Mouse (Mus musculus): ENCODE measurements at regions not wholly inside any gene's neighbourhood (a gene's known extent, or its start where the extent isn't known, plus 50 kb on each side); places are given as distances from the start of the nearest gene placed in this dataset.

DNA sequence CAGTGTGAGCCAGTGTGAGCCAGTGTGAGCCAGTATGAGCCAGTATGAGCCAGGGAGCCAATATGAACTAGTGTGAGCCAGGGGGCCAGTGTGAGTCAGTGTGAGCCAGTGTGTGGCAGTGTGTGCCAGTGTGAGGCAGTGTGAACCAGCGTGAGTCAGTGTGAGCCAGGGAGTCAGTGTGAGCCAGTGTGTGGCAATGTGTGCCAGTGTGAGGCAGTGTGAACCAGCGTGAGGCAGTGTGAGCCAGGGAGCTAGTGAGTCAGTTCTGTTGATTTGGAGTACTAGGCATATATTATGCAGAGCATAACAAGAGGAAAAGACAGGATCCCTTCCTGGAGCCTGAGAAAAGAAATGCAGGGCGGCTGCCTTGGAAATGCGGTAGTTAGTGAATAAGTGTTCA lies 82.7 kb upstream of the Zfhx3 start:
- no peak for DNase-seq (ENCODE audit: low spot score in 2 of 2)

- DNase-seq (ENCODE audit: low spot score in 2 of 2), result no peak
These were observed 82.2 kb upstream of the Zfhx3 start for GRCm38 (mm10) chr8:107860251-107860650.

DNA sequence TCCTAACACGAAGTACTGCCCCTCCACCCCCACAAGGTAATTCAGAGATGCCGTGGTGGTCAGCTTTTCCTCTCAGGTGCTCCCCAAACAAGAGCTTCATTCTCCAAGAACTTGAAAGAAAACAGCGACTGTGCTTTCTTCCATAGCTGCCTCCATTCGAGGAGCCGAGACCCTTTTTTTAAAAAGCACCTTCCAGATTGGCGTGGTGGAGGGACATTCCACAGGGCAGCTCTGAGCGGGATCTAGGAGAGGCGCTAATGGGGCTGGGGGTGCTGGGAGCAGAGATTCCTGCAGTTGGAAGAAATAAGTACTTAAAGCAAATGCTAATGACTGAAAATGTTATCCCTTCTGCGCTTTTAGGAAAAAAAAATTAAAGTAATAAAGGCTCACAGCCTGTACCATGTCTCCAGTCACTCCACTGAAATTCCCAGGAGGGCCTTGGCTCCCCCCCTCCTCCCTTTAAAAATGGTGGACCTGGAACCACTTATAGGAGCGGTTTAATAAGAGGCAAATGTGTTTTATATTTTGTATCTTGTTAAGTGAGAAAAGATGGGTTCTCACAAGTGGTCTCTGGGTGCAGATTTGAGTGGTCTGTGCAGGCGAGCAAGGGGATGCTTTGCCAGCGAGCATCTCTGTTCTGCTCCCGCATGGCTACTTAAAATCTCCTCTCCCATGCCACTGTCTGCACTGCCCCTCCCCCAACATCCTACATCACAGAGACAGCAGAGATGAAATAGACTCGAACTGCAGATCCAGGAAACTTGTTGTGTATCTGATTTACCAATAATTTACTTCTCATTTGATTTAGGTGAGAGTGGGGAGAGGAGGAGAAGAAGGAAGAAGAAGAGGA lies 77.4 kb upstream of the Zfhx3 start:
- DNase-seq (ENCODE audit: low spot score in 2 of 2), result no peak

DNA sequence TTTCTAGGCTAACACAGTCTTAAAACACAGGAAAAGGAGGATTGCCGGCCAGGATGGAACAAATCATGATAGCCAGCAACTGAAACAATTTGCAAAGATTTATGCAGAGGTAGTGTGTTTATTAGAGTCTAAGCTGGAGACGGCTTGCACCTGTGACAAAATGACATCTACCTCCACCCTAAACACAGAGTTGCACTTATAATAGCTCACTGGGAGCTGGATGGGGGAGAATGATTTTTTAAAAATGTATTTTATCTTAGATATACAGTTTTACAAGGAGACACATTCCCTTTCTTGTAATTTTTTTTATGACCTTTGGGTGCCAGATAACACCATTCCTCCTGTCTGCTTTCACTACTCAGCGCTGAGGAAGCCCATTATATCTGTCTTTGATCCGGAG lies 76.7 kb upstream of the Zfhx3 start:
- no peak for DNase-seq (ENCODE audit: low spot score in 2 of 2)

DNA sequence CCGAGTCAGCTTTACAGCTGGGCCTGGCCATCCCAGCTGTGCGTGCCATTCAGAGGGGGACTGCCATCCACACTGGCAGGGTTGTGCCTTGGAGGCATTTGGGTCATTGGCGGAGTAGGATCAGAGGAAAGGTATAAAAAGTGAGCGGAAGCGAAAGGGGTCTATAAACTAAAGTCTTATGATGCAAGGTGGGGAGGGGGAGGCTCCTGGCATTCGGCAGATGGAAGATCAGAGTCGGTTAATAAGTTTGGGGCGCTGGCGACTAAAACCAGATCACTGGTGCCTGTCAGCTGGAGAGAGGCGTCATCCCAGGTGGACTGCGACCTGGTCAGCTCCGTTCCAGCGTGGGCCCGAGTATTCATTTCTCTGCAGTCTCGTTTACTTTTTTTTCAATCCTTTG lies 70.7 kb upstream of the Zfhx3 start:
- no peak for DNase-seq (ENCODE audit: low spot score in 2 of 2)

DNA sequence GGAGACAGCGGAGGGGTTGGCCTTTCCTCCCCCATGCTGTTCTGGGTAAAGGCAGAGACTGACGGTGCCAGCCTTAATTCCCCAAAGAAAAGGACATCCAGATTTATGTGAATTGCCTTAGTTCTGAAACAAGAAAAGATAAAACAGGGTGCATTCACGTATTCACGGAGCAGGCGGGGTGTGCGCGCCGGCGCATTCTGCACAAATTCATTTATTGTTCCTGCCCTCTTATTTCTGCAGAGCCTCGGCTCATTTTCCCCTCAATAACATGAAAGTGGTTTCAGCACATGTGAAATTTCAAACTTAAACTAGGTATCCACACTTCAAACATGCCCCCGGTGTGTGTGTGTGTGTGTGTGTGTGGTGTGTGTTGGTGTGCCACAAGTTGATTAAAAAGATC lies 70.3 kb upstream of the Zfhx3 start:
- DNase-seq (ENCODE audit: low spot score in 2 of 2), result no peak

DNA sequence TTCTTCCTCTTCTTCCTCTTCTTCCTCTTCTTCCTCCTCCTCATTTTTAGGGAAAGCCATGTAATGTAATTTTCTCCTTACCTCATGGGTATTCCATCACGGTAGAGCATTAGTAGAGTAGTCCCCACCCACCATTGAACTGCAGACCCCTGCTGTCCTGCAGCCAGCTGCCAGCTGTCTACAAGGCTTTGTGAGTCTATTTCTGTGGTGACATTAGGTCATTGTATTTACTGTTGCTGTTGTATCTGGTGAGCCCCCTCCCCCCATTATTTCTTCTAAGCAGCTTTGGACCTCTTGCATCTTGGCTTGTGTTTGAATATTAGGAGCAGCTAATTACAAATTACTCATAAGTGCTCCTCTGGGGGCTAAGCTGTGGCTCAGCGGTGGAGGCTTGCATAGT lies 66.0 kb upstream of the Zfhx3 start:
- no peak for DNase-seq (ENCODE audit: low spot score in 2 of 2)

- DNase-seq (ENCODE audit: low spot score in 2 of 2), result peak; percentile 56 to 74
These were observed 60.6 kb upstream of the Zfhx3 start for GRCm38 (mm10) chr8:107881851-107882250.

DNA sequence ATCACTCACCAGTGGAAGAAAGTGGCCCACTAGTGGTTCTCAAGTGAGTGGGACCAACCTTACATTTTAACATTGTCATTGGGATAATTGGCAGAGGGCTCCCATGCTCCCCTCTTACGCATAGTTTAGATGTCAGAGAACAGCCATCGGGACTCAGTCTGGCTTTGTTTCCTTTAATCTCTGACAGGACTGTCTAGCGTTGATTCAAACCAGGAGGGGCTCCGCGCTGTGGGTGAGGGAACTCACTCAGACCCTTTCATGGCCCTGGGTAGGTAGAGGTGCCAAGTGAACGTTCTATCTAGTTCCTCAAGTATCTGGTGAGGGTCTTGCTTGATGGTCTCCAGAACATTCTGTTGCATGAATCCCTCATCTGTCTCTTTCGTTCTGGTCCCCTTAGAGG lies 56.9 kb upstream of the Zfhx3 start:
- no peak for DNase-seq (ENCODE audit: low spot score in 2 of 2)

- DNase-seq (ENCODE audit: low spot score in 2 of 2), result no peak
These were observed 56.5 kb upstream of the Zfhx3 start for GRCm38 (mm10) chr8:107885971-107886370.

GRCm38 (mm10) chr8:107886516-107887253 lies 55.8 kb upstream of the Zfhx3 start:
- DNase-seq (ENCODE audit: low spot score in 2 of 2), result no peak

- no peak for DNase-seq (ENCODE audit: low spot score in 2 of 2)
These were observed 55.1 kb upstream of the Zfhx3 start for GRCm38 (mm10) chr8:107887333-107887732.

GRCm38 (mm10) chr8:107890922-107891321 lies 51.5 kb upstream of the Zfhx3 start:
- DNase-seq (ENCODE audit: low spot score in 2 of 2), result no peak

Data from cerebellum, postnatal 4 days (tissue).